Mouse (Mus musculus) heart, adult 2 months (tissue): Measurements from ENCODE around the gene Nrxn3. TPM values are rescaled to one million over a fixed set of nuclear protein-coding genes. Genes with fewer than 3 reads are reported as not detected.

Experiments used
- DNase-seq, 2 experiments: peaks; one replicate each; pipeline ENCODE4 v3.0.0; 2021
- H3K27ac ChIP-seq: fragments of 200-600 bp; 2 replicates; pipeline ENCODE4 v1.8.1; 2022
- H3K27me3 ChIP-seq: fragments of 200-500 bp; 2 replicates; pipeline ENCODE4 v1.6.1; 2012; ENCODE audit warnings: mild to moderate bottlenecking, low read length, inconsistent platforms, mixed read lengths; ENCODE audit not compliant: control insufficient read depth, insufficient read depth
- H3K36me3 ChIP-seq: fragments of 200-500 bp; 2 replicates; pipeline ENCODE4 v1.6.1; 2012; ENCODE audit warnings: low read length, inconsistent platforms; ENCODE audit not compliant: control insufficient read depth, insufficient read depth
- H3K4me1 ChIP-seq: fragments of 200-500 bp; 2 replicates; pipeline ENCODE4 v1.6.1; 2011; ENCODE audit warnings: low read length; ENCODE audit not compliant: control insufficient read depth, insufficient read depth
- H3K4me3 ChIP-seq: fragments of 200-600 bp; 2 replicates; pipeline ENCODE4 v1.8.1; 2022
- H3K79me2 ChIP-seq: fragments of 200-500 bp; replicated peaks from 2 replicates; pipeline ENCODE4 v1.6.1; 2012; ENCODE audit warnings: mild to moderate bottlenecking, inconsistent platforms, low read length, moderate library complexity, mixed read lengths; ENCODE audit not compliant: control insufficient read depth, insufficient read depth
- H3K9ac ChIP-seq: fragments of 200-500 bp; 2 replicates; pipeline ENCODE4 v1.6.1; 2012; ENCODE audit warnings: low read depth, mild to moderate bottlenecking, control low read depth, inconsistent platforms, low read length, mixed read lengths
- CTCF ChIP-seq: fragments of 200-600 bp; IDR thresholded peaks from 2 replicates; pipeline ENCODE4 v1.8.1; 2022; ENCODE audit warnings: antibody characterized with exemption, mild to moderate bottlenecking, moderate library complexity
- EP300 ChIP-seq: fragments of 200-500 bp; IDR thresholded peaks from 2 replicates; pipeline ENCODE4 v1.6.1; 2011; ENCODE audit warnings: low read depth, low read length, control low read depth; ENCODE audit not compliant: insufficient read depth
- POLR2A ChIP-seq: fragments of 200-500 bp; IDR thresholded peaks from 2 replicates; pipeline ENCODE4 v1.6.1; 2011; ENCODE audit warnings: mild to moderate bottlenecking, low read depth, low read length, control low read depth; ENCODE audit not compliant: insufficient read depth
- WGBS: fragments of 180-500 bp; shearing (Covaris S2); methylation state at CpG from one replicate; pipeline ENCODE4 v1.1.7; 2018; 5-methylcytosine and 5-hydroxymethylcytosine counted together
- intact Hi-C: fragments of 180-260 bp; cut with DNase I; formaldehyde crosslinking; loops from one replicate; pipeline ENCODE4 v1.15.1; 2025
- polyA plus RNA-seq: library from polyadenylated mRNA; depleted of rRNA; stranded (reverse); fragments of >200 nt; gene quantifications from 2 replicates; pipeline ENCODE4 v1.2.3, GENCODE M21; 2012
- total RNA-seq, 2 experiments: library from RNA; stranded (reverse); gene quantifications; 2 replicates each; pipeline ENCODE4 v1.2.3; 2021

Nrxn3 gene
- total and polyA plus RNA-seq, 3 experiments: 0.18 to 0.31 TPM; not detected in 1

GRCm38 (mm10) chr12:88983688-88984330 is 261.1 kb downstream of the Nrxn3 start:
- no peaks in the 10 kb centered on the region for H3K36me3 ChIP-seq
- no peak overlapping the region for H3K4me3 ChIP-seq
- TF ChIP-seq EP300: no peak
- no peak for TF ChIP-seq CTCF
- no peak for TF ChIP-seq POLR2A
- WGBS: 28% methylated on average over 10 of the region's 10 CpGs
- no peak overlapping the region for H3K9ac ChIP-seq
- H3K27me3 ChIP-seq: no peaks in the 10 kb centered on the region
- H3K79me2 ChIP-seq: no peaks in the 10 kb centered on the region
- intact Hi-C loops: no loop called here
- DNase-seq: peak in 1 of 2 experiments; percentile 3
- no peaks in the 10 kb centered on the region for H3K4me1 ChIP-seq
- H3K27ac ChIP-seq: no peak overlapping the region

GRCm38 (mm10) chr12:88984375-88984774 is 261.7 kb downstream of the Nrxn3 start:
- Histone ChIP-seq H3K79me2 (no peaks in the 10 kb centered on the region), H3K27me3 (0 out of 2 replicates have a peak, but pooled peaks cover 3% of the 10 kb centered on the region), H3K27ac (no peak overlapping the region), H3K9ac (no peak overlapping the region), H3K4me3 (no peak overlapping the region), H3K36me3 (no peaks in the 10 kb centered on the region), H3K4me1 (no peaks in the 10 kb centered on the region)
- intact Hi-C loops: no loop called here
- whole genome bisulfite sequencing: 8% methylated on average over 8 of the region's 8 CpGs
- TF ChIP-seq CTCF (no peak), POLR2A (no peak), EP300 (no peak)
- peak in 1 of 2 experiments; percentile 2 for DNase-seq

DNA sequence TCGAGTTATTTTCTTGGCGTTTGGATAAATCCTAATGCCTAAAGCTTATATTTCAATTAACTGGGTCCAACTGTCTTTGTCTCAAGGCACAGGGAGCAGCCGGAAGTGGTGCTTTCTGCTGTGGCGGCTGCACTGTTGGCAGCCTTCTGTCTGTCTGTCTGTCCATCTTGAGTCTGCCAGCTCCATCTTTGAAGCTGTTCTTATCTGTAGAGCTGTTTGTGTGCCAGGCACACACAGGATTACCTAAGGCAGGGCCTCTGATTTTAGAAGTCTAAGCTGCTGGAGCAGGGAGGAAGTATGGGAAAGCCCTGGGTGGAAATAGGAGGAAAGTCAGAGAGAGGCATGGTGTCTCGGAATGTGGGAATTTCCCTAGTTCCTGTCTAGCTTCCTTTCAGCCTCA is 262.1 kb downstream of the Nrxn3 start:
- H3K27me3 ChIP-seq: 0 out of 2 replicates have a peak, but pooled peaks cover 4% of the 10 kb centered on the region
- no peak overlapping the region for H3K9ac ChIP-seq
- H3K27ac ChIP-seq: no peak overlapping the region
- TF ChIP-seq EP300: no peak
- TF ChIP-seq POLR2A: no peak
- no peak for TF ChIP-seq CTCF
- intact Hi-C loops: no loop called here
- no peaks in the 10 kb centered on the region for H3K36me3 ChIP-seq
- no peak for DNase-seq
- H3K4me1 ChIP-seq: no peaks in the 10 kb centered on the region
- no peaks in the 10 kb centered on the region for H3K79me2 ChIP-seq
- 13% methylated on average over 5 of the region's 5 CpGs for whole genome bisulfite sequencing
- no peak overlapping the region for H3K4me3 ChIP-seq

GRCm38 (mm10) chr12:88987046-88987445 is 264.4 kb downstream of the Nrxn3 start:
- Histone ChIP-seq H3K36me3 (no peaks in the 10 kb centered on the region), H3K9ac (no peak overlapping the region), H3K4me1 (no peaks in the 10 kb centered on the region), H3K27ac (no peak overlapping the region), H3K27me3 (0 out of 2 replicates have a peak, but pooled peaks cover 4% of the 10 kb centered on the region), H3K4me3 (no peak overlapping the region), H3K79me2 (no peaks in the 10 kb centered on the region)
- no peak for TF ChIP-seq POLR2A
- TF ChIP-seq EP300: no peak
- TF ChIP-seq CTCF: no peak
- WGBS: 48% methylated on average over 4 of the region's 4 CpGs
- intact Hi-C loops: no loop called here
- no peak for DNase-seq

- intact Hi-C loops: loop anchor here (5.0 kb wide), 2 partner anchors 222 to 583 kb away; no protein-coding TSS in a partner anchor
- Histone ChIP-seq H3K79me2 (no peaks in the 10 kb centered on the region), H3K27ac (no peak overlapping the region), H3K27me3 (0 out of 2 replicates have a peak, but pooled peaks cover 4% of the 10 kb centered on the region), H3K9ac (no peak overlapping the region), H3K4me1 (no peaks in the 10 kb centered on the region; the same call in 1 of the 2 replicates), H3K4me3 (no peak overlapping the region), H3K36me3 (no peaks in the 10 kb centered on the region)
- DNase-seq: no peak
- TF ChIP-seq POLR2A (no peak), EP300 (no peak), CTCF (no peak)
- WGBS: 85% methylated on average over 5 of the region's 5 CpGs
Measured at GRCm38 (mm10) chr12:88990753-88991152, 268.1 kb downstream of the Nrxn3 start.

DNA sequence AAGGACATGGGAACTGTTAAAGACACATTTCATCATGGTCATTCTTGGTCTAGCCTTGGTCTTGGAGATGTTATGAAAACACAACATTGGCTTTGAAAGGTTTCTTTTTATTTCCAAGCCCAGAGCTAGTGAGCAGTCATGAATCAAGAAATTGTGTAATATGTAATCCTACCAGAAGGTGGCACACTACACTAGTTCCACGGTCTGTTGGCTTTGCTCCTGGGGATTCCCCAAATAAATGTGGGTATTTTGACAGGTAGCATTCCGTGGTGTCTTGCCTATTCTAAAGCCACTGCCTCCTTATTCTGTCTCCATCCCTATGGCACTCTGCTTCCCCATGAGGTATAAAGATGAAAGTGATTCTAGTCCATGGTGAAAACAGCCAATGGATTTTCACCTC is 269.5 kb downstream of the Nrxn3 start:
- intact Hi-C loops: loop anchor here (2.0 to 5.0 kb wide), 3 partner anchors 115 to 585 kb away; no protein-coding TSS in a partner anchor
- Histone ChIP-seq H3K27me3 (0 out of 2 replicates have a peak, but pooled peaks cover 4% of the 10 kb centered on the region), H3K79me2 (no peaks in the 10 kb centered on the region), H3K27ac (no peak overlapping the region), H3K9ac (no peak overlapping the region), H3K4me3 (no peak overlapping the region), H3K4me1 (no peaks in the 10 kb centered on the region; the same call in 1 of the 2 replicates), H3K36me3 (no peaks in the 10 kb centered on the region)
- TF ChIP-seq CTCF (peak; percentile 69), POLR2A (no peak)
- 3% methylated on average over 2 of the region's 2 CpGs for WGBS
- DNase-seq: no peak
